Mouse (Mus musculus) gastrocnemius, adult 8-10 months (tissue): ENCODE measurements around the gene Usp7. TPM values are rescaled to one million over a fixed set of nuclear protein-coding genes. Genes with fewer than 3 reads are reported as not detected.
A peak's percentile ranks its signal among the peaks of the same experiment; 100 is the strongest.
"Not testable (repeated sequence)": the region's sequence is repeated elsewhere in the genome, so short reads cannot be mapped to it uniquely, and the experiment has no call there.

Experiments used
- DNase-seq, 2 experiments: peaks; one replicate each; pipeline ENCODE4 v3.0.0; 2022; ENCODE audit warnings: low spot score in 2 of 2
- total RNA-seq, 4 experiments: library from RNA; stranded (reverse); gene quantifications; 2 replicates each; pipeline ENCODE4 v1.2.4; 2022

Usp7 gene
- total RNA-seq, 4 experiments from 2014 or later: 51.1 to 62.5 (median 60.0) TPM

DNA sequence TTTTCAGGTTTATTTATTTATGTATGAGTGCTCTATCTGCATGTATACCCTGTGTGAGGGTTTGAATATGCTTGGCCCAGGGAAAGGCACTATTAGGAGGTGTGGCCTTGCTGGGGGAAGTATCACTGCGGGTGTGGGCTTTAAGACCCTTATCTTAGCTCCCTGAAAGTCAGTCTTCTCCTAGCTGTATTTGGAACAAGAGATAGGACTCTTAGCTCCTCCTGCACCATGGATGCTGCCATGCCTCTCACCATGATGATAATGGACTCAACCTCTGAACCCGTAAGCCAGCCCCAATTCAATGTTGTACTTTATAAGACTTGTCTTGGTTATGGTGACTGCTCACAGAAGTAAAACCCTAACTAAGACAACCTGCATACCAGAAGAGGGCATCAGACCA lies 39.8 kb downstream of the Usp7 start:
- DNase-seq: no peak

DNA sequence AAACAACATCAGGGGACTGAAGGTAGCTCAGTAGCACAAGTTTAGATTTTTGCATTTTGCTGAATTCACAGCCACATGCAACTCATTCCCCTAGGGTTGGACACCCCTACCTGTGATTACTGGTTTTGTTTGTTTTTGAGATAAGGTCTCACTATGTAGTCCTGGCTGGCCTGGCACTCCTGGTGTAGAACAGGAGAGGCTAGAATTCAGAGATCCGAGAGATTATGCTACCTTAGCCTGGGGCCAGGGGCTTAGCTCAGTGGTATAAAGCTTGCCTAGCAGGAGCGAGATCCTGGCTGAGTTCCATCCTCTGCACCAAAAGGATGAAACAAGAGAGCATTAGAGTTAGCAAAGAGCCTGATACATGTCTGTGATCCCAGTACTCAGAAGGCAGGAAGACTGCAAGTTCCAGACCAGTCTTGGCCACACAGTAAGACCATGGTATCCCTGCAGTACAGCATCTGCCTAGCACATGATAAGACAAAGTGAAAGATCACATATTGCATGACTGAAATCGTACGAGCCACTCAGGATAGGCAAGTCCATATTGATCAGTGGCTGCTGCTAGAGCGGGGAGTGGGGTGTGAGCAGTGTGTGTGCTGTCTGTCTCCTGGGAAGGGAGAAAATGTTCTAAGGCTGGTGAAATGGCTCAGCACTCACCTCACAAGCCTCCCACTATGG lies 40.4 kb downstream of the Usp7 start:
- no peak for DNase-seq

DNA sequence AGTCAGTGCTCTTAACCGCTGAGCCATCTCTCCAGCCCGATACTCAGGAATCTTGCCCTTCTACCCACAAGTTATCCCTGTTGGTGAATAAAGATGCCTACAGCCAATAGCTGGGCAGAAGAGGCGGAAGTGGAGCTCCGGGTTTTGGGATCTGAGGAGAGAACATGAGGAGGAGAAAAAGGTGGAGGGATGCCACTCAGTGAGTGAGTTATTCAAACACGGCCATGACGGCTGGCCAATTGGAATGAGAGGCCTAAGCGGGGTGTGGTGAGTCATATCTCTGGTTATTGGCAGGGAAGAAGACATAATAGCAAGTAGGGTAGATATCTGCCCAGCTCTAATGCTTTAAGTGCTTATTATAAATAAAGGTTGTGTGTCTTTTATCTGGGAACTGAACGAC lies 43.2 kb downstream of the Usp7 start:
- DNase-seq: no peak

DNA sequence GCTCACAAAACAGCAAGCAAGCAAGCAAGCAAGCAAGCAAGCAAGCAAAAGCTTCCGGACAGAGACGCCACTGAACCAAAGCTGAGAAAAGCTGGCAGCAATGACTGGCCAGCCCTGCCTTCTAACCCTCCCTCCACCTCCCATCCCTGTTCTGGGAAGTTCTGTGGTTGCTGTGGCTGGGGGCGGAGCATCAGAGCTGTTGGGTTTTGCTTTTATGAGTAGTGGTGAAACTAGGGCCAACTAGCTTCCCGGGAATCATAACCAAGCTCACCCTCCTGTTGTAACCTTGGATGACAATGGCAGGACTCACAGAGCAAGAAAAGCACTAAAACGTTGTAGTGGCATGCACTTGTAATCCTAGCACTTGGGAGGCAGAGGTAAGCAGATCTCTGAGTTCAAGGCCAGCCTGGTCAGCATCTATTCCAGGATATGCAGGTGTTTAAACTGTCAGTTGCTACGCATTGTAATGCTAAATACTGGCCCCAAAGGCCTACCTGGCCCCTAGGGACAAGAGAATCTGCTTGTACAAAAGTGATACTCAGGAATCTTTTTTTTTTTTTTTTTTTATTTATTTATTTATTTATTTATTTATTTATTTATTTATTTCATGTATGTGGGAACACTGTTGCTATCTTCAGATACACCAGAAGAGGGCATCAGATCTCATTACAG lies 43.8 kb downstream of the Usp7 start:
- no peak for DNase-seq

DNA sequence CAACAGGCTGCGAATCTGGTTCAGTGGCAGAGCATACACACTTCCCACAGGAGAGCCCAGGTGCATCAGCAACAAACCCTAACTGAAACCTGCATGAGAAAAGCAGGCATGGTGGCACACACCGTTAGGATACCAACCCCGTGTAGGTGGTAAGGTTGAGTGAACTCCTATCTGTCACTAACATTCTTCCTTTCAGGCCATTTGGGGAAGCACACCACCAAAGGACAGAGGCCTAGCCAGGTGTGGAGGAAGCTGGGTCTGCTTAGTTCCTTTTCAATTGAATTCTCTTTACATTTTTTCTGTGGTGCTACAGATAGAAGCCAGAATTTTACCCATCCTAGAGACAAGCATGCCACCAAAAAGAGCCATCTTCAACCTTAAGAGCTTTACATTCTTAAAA lies 44.3 kb downstream of the Usp7 start:
- no peak for DNase-seq

DNA sequence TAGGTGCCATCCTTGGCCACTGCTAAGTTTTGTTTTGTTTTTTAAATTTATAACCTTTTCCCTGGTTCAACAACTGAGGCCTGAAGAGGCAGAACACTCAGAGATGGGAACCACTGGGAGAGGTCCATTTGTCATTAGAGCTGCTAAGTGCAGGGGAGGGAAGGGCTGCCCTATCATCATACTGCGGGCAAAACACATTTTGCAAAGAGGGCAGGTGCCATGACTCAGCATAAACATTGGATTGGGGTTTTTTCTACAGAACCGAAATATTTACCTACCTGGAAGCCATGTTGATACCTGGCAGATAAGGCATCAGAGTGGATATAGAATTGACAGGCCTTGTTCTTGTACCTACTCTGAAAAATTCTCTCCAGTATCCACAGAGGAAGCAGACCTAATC lies 45.6 kb downstream of the Usp7 start:
- DNase-seq: no peak

DNA sequence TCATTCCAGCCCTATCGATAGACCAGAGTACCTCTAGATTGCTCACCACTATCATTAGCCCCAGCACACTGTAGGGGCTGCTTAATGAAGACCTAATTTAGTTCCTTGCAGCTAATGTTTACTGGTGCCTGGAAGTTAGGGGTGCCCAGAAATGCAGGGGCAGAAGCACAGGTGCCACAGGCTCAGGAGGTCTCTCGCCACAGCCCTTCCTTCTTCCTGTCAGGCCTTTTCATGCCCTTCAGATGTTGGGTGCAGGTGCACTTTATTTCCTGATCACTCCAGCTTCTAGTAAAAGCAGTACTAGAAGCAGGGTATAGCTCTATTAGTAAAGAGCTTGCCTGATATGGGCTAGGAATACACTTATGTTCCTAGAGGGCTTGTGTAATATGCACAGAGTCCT lies 46.4 kb downstream of the Usp7 start:
- DNase-seq: no peak

DNA sequence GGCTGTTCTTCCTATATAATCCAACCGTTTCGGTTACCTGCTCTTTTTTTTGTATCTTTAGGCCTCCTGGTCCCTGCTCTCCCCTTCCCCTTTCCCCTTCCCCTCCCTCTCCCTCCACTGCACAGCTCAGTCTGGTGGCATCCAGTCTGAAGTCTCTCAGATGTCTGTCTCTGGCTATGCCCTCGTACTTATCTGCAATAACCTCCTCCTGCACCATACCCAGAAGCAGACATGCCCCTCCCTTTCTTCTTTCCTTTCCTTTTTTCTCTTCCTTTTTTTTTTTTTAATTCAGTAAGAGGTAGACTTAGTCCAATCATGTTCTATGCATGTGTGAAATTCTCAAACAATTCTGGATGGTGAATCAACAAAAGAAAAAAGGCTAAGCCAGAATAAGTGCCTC lies 48.1 kb downstream of the Usp7 start:
- DNase-seq: no peak

DNA sequence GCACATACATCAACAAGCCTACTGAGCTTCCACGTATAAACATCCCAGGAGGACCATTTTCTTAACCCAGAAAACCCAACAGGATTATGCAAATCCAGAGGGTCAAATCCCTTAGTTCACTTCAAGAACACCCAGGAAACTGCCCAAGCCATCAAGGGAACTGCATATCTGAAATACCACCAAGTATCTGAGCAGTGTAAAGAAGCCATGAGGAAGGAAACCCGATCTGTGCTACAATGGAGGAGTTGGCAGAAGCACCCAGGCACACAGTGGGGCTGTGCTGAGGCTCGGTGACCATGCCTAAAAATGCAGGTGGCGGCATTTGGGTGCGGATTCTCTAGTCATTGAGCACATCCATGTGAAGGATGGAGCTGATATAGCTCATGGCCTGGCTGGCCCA lies 50.4 kb downstream of the Usp7 start:
- DNase-seq: no peak

DNA sequence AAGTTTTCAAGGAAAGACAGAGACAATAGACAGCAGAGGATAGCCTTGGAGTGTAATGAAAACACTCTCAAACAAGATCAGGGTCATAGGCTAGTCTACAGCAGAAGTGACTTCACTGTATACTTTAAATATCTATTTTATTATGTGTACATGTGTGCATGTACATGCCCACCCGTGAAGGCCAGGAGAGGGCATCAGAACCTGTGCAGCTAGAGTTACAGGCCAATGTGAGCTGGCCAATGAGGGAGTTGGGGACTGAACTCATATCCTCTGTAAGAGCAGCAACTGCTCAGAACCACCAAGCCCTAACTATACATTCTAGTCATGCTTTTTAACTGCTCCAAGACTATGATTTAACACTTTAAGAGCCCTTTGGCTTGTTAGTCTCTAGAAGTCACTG lies 51.0 kb downstream of the Usp7 start:
- DNase-seq: no peak

DNA sequence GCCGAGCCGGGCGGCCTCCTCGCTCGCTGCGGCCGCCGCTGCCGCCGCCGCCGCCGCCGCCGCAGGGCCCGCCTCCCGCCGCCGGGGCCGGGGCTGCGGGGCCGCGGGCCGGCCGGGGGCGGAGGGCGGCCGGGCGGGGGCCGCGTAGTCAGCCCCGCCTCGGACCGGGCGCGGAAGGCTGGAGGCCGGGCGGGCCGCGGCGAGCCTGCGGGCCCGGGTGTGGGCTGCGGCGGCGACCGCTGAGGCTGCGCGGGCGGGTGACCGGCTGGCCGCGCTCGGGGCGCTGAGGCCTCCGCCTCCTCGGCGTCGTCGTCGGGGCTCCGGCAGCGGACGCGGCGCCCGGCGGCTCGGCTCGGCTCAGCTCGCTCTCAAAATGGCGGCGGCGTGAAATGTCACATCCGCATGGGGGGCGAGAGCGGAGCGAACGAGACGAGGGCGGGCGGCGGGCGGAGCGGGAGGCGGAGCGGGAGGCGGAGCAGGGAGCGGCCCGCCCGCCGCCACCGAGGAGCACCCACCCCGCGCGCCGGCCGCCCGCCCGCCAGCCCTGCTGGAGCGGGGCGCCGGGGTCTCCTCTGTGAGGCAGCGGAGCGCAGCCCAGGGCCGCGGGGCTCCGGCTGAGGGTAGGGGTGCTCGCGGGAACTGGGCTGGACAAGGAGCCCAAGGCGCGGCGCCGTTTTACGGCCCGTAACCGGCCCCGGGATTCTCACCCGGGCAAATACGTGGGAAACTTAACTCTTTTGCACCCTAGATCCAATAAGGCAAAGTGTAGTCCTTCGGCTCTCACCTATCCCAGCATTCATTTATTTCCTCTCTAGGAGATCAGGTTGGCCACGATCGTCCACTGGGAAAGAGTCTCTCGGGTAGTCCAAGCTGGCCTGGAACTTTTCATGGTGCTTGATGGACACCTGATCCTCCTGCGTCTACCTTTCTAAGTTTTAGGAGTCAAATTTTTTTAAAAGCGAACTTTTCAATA lies 53.3 kb downstream of the Usp7 start:
- DNase-seq: peak; percentile 75 to 81

DNA sequence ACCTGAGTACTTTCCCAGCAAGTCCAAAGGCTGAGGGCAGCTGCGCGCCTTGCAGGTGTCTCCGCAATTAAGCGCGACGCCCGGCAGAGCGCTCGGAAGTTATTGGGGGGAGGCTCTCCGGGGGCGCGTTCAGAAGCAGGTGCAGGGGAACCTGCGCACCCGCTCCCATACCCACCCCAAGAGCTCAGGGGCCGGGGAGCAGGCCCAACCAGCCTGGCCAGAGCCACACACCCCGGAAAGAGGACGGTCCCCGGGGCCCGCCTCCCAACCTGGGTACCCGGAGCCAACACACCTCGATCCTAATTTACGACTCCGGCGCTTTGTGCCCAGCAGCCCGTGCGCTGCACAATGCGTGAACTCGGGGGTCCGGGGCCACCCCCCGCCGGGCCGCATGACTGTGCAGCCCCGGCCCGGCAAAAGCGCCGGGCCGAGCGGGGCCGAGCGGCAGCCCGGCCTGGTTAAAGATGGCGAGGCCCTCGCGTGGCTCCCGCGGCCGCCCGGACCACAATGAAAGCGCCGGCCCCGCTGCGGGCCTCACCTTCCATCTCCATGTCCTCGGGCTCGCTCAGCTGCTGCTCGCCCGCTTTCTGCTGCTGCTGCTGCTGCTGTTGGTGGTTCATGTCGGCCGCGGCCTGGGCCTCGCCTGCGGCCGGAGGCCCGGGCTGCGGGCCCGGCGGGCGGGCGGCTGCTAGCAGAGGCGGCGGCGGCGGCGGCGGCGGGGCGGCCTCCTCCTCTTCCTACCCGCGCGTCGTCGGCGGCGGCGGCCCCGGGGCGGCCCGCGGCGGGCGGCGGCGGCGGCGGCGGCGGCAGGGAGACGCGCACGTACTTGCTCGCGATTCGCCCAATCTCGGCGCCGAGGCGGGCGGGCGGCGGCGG lies 54.2 kb downstream of the Usp7 start:
- DNase-seq: peak; percentile 6 to 9

DNA sequence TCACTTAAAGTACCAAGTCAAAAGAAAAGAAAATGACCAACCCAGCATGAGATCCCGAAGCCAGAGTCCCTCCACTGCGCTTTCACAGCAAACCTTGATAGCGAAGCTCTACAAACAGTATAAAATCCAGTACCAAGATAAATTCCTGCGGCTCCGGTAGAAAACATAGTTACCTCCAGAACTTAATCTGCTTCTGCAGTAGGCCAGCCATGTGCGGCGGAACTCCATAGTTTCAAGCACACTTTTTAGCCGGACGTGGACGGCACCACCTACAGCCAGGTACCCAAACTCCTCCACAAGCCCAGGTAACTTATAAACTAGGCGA lies 54.8 kb downstream of the Usp7 start:
- DNase-seq: no peak

DNA sequence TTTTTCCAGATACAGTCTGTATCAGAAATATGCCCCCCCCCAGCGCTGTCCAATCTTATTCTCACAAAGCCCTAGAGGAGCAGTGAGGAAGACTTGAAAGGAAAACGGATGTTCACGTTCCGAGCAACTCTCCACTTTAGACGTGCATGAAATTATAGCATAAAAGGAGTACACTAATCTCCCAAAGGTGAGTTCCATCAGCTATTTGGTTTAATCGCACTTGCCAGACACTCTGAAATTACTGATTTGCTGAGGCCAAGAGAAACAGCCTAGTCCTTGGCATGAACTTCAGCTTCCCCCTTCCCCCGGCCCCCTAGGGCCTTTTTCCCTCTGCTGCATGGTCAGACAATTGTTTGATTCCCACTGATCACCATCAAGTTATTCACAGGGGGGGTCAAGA lies 55.4 kb downstream of the Usp7 start:
- DNase-seq: no peak

DNA sequence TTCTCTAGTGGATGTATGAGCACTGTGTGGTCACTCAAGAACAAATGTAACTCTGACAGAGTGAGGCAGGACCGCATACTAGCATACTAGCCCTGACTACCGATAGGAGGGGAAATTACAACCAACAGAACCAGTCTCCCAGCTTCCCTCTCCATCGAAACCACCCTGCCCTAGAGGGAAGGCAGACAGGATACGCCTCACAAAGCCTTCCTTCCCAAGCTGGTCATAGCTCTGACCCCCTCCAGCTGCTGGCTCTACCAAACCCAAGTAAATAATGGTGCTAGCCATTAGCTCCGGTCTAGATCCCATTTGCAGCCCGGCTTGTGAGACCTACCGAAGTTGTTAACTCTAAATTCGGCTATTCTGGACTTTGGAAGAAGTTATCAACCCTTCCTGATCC lies 56.1 kb downstream of the Usp7 start:
- no peak for DNase-seq

DNA sequence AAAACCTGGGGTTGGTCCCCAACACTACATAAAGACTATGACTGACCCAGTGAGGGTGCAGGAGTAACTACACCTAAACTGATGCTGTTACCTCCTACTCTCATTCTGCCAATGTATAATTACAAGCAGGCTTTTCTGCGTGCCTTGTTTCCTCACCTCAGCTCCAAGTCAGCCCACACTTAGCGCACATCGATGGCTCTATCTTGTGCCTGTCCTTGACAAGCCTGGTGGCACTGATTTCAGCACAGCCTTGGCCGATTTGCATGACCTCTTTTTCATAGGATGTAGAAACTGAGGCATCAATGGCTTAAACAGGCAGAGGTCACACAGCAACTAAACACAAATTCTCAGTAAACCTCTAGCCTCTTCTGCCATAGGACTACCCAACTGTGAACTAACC lies 57.4 kb downstream of the Usp7 start:
- DNase-seq: no peak

DNA sequence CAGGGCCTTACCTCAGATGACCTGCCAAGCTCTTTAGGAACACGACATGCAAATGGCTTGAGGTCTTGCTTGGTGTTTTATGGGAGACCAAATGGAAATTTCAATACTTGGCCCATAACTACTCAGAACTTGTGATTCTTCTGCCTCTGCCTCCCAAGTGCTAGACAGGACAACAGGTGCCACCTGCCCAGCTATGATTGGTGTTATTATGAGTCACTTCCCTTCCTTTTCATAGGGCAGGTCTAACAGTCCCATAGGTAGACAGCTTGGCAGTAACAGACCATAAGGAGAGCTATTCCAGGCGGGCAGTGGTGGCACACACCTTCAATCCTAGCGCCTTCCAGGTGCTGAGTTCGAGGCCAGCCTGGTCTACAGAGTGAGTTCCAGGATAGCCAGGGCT lies 58.5 kb downstream of the Usp7 start:
- DNase-seq: no peak

DNA sequence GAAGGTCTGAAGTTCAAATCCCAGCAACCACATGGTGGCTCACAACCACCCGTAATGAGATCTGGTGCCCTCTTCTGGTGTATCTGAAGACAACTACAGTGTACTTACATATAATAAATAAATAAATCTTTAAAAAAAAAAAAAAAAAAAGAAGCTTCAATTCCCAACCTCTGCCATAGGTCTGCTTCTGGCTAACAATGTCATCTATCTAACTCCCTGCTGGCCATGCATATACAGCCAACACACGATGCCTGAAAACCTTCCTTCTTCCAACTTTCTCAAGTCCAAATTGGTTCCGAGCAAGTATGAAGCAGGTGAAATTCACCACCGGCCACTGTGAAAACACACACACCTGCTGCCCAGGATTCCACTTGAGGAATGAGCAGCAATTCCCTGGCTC lies 59.7 kb downstream of the Usp7 start:
- not testable (repeated sequence) for DNase-seq

DNA sequence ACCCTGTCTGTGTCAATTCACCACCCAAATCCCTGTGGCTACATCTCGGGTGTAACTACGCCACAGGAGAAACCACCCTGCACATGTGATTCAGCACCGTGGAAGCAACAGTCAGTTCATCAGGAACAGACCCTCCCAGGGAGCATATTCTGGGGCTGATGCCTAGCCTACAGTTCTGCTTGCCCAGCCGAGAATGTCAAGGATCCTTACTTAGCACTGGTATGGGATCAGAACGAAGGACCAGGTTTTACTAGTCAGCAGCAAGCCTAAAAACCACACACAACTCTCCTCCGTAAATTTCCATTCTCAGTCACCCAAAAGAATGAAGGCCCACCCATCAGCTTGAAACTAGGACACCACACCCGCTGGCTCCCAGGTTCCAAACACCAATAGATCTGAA lies 60.5 kb downstream of the Usp7 start:
- no peak for DNase-seq

DNA sequence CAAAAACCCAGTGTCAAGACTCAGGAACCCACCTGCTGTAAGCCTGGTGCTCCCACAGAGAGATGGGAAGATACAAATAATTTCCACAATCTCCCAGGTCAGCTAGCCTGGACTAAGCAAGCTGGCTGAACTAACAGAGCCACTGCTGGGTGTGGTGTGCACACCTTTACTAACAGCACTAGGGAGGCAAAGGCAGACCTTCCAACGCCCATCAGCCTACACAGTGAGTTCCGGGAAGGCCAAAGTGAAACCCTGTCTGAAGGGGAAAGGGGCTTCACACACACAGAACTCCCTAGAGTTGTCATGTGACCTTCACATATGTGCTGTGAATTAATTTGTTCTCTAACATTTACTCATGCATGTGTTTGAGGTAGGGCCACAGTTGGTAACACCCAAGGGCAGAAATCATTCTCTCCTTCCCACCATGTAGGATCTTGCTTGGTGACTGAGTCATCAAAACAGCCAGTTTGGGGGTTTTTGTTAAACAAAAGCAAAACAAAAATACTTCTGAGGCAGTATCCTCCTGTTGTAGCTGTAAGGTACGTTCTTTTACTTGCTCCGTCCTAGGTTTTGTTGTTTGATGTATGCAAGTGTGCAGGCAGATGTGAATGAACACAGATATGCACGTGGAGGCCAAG lies 63.9 kb downstream of the Usp7 start:
- DNase-seq: no peak

DNA sequence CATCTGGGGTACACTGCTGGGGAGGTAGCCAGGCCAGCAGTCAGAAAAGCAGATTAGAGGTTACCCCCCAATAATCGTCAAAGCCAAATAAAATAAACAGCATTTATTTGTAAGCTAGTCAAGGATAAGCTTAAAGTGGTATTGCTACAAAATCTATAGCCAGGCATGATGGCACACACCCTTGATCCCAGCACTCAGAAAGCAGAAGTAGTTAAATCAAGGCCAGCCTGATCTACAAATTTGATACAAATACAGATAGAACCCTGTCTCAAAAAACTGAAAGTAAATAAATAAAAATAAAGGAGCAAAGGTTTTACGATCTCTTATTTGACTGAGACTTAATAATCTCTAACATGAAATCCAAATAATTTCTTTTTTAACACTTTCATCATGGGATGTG lies 66.3 kb downstream of the Usp7 start:
- no peak for DNase-seq
